Mouse (Mus musculus): ENCODE measurements around the gene Rpl11. TPM values are rescaled to one million over a fixed set of nuclear protein-coding genes. Genes with fewer than 3 reads are reported as not detected.
"Not testable (repeated sequence)": the region's sequence is repeated elsewhere in the genome, so short reads cannot be mapped to it uniquely, and the experiment has no call there.

The Rpl11 gene
- total RNA-seq, 4 experiments from 2014 or later, result 194 to 341 (median 271) TPM

- no peak for DNase-seq (ENCODE audit: low spot score in 2 of 2)
These were observed 17.4 kb upstream of the Rpl11 start for GRCm38 (mm10) chr4:136070592-136070991.

- DNase-seq (ENCODE audit: low spot score in 2 of 2), result peak; percentile 37 to 52
These were observed 16.7 kb upstream of the Rpl11 start for GRCm38 (mm10) chr4:136069954-136070353.

GRCm38 (mm10) chr4:136069313-136069712, 16.1 kb upstream of the Rpl11 start:
- DNase-seq (ENCODE audit: low spot score in 2 of 2), result no peak

GRCm38 (mm10) chr4:136063143-136063542, 9.9 kb upstream of the Rpl11 start:
- no peak for DNase-seq (ENCODE audit: low spot score in 2 of 2)

- not testable (repeated sequence) for DNase-seq (ENCODE audit: low spot score in 2 of 2)
These were observed 6.7 kb upstream of the Rpl11 start for GRCm38 (mm10) chr4:136059800-136060488.

- DNase-seq (ENCODE audit: low spot score in 2 of 2), result no peak
These were observed 4.7 kb upstream of the Rpl11 start for GRCm38 (mm10) chr4:136057916-136058315.

GRCm38 (mm10) chr4:136056030-136056429, 2.8 kb upstream of the Rpl11 start:
- no peak for DNase-seq (ENCODE audit: low spot score in 2 of 2)

GRCm38 (mm10) chr4:136053843-136054242, 615 bp upstream of the Rpl11 start:
- no peak for DNase-seq (ENCODE audit: low spot score in 2 of 2)

GRCm38 (mm10) chr4:136052534-136053246, 538 bp downstream of the Rpl11 start:
- DNase-seq (ENCODE audit: low spot score in 2 of 2), result no peak

- no peak for DNase-seq (ENCODE audit: low spot score in 2 of 2)
These were observed 1.2 kb downstream of the Rpl11 start for GRCm38 (mm10) chr4:136052060-136052459.

- DNase-seq (ENCODE audit: low spot score in 2 of 2), result no peak
These were observed 3.0 kb downstream of the Rpl11 start for GRCm38 (mm10) chr4:136050226-136050625.

GRCm38 (mm10) chr4:136048291-136049032, 4.8 kb downstream of the Rpl11 start:
- no peak for DNase-seq (ENCODE audit: low spot score in 2 of 2)

GRCm38 (mm10) chr4:136047626-136048025, 5.6 kb downstream of the Rpl11 start:
- no peak for DNase-seq (ENCODE audit: low spot score in 2 of 2)

GRCm38 (mm10) chr4:136046888-136047287, 6.3 kb downstream of the Rpl11 start:
- no peak for DNase-seq (ENCODE audit: low spot score in 2 of 2)

GRCm38 (mm10) chr4:136045091-136045490, 8.1 kb downstream of the Rpl11 start:
- DNase-seq (ENCODE audit: low spot score in 2 of 2), result no peak

- no peak for DNase-seq (ENCODE audit: low spot score in 2 of 2)
These were observed 9.3 kb downstream of the Rpl11 start for GRCm38 (mm10) chr4:136043784-136044400.

- no peak for DNase-seq (ENCODE audit: low spot score in 2 of 2)
These were observed 18.1 kb downstream of the Rpl11 start for GRCm38 (mm10) chr4:136035078-136035477.

- no peak for DNase-seq (ENCODE audit: low spot score in 2 of 2)
These were observed 20.0 kb downstream of the Rpl11 start for GRCm38 (mm10) chr4:136033231-136033630.

GRCm38 (mm10) chr4:136030968-136031909, 22.0 kb downstream of the Rpl11 start:
- no peak for DNase-seq (ENCODE audit: low spot score in 2 of 2)

GRCm38 (mm10) chr4:136028689-136029088, 24.5 kb downstream of the Rpl11 start:
- DNase-seq (ENCODE audit: low spot score in 2 of 2), result no peak

- no peak for DNase-seq (ENCODE audit: low spot score in 2 of 2)
These were observed 25.1 kb downstream of the Rpl11 start for GRCm38 (mm10) chr4:136028132-136028564.

Measured in left cerebral cortex, adult 8-10 months (tissue).